Mouse (Mus musculus) forebrain, embryonic 14.5 days (tissue): Measurements from ENCODE around the gene Frrs1. TPM values are rescaled to one million over a fixed set of nuclear protein-coding genes. Genes with fewer than 3 reads are reported as not detected.

ENCODE experiments used
- polyA plus RNA-seq: library from polyadenylated mRNA; unstranded; fragments of >200 nt; fragmentation: Nextera tagmentation; extraction: Ambion mirVana; gene quantifications from 2 replicates; pipeline ENCODE4 v1.2.1, GENCODE M21; 2014

Frrs1 gene
- polyA plus RNA-seq, 1 experiment from 2014 or later: 1.9 TPM

Other genes starting within 250 kb of the Frrs1 start
- gene Trmt13, start 244.9 kb upstream of the Frrs1 start, polyA plus RNA-seq: 14.1 and 19.6 TPM in 2 replicates
- gene Mfsd14a, start 196.8 kb upstream of the Frrs1 start, polyA plus RNA-seq: 80.8 and 88.0 TPM in 2 replicates
- gene Gm43191, start 178.2 kb upstream of the Frrs1 start, polyA plus RNA-seq: not detected in 2 replicates
- 4.6 and 5.6 TPM in 2 replicates for gene Slc35a3, start 146.6 kb upstream of the Frrs1 start, polyA plus RNA-seq
- gene Agl, start 51.3 kb upstream of the Frrs1 start, polyA plus RNA-seq: 10.7 and 11.8 TPM in 2 replicates
- not detected in 2 replicates for gene 4930455H04Rik, start 108.8 kb downstream of the Frrs1 start, polyA plus RNA-seq
- gene Palmd, start 109.5 kb downstream of the Frrs1 start, polyA plus RNA-seq: 15.9 and 17.3 TPM in 2 replicates